Mouse (Mus musculus): Measurements from ENCODE around the gene Foxp1.

The Foxp1 gene

GRCm38 (mm10) chr6:99184051-99184450, 338.5 kb downstream of the Foxp1 start:
- WGBS = 92% methylated on average over 5 of the region's 5 CpGs

GRCm38 (mm10) chr6:99182777-99183176, 339.7 kb downstream of the Foxp1 start:
- 91% methylated on average over 4 of the region's 4 CpGs for WGBS

GRCm38 (mm10) chr6:99176216-99176615, 346.3 kb downstream of the Foxp1 start:
- WGBS = 73% methylated on average over 3 of the region's 3 CpGs

GRCm38 (mm10) chr6:99175377-99175776, 347.1 kb downstream of the Foxp1 start:
- WGBS = 90% methylated on average over 5 of the region's 5 CpGs

- 66% methylated on average over 2 of the region's 2 CpGs for WGBS
These were observed 348.7 kb downstream of the Foxp1 start for GRCm38 (mm10) chr6:99173902-99174210.

- 82% methylated on average over 14 of the region's 14 CpGs for WGBS
These were observed 349.2 kb downstream of the Foxp1 start for GRCm38 (mm10) chr6:99173066-99173901.

- WGBS = 83% methylated on average over 6 of the region's 6 CpGs
These were observed 349.9 kb downstream of the Foxp1 start for GRCm38 (mm10) chr6:99172589-99172986.

DNA sequence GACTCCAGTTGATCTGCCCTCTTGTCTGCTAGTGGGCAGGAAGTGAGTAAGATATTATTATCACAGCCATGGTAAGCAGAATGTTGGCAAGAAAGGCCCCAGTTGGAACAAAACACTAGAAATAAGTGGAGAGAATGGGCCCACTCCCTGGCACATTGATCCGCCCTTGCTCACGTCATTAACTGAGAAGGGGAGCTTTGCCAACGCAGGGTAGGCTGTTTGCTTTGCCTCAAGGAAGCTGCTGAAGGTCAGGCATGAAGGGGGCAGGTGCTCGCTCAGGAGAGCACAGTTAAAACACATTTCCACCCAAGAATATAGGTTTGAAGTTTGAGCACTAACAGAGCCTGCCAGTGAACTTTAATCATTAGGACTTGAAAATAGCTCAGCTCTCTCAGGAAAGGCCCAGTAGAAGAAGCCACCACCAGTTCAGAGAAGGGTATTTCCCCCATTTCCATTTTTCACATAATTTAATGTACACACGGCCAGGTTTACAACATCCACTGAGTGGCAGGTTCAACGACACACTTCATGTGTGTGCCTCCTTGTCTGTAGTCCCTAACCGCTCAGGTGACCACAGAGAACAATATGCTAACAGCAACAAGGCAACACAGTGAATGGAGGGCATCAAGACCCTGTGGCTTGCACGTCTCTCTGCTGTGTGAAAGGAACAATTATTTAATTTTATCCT, 350.5 kb downstream of the Foxp1 start:
- WGBS = 77% methylated on average over 8 of the region's 8 CpGs

- WGBS = 70% methylated on average over 6 of the region's 6 CpGs
These were observed 351.2 kb downstream of the Foxp1 start for GRCm38 (mm10) chr6:99171281-99171825.

GRCm38 (mm10) chr6:99168727-99169126, 353.8 kb downstream of the Foxp1 start:
- WGBS = 81% methylated on average over 2 of the region's 2 CpGs

DNA sequence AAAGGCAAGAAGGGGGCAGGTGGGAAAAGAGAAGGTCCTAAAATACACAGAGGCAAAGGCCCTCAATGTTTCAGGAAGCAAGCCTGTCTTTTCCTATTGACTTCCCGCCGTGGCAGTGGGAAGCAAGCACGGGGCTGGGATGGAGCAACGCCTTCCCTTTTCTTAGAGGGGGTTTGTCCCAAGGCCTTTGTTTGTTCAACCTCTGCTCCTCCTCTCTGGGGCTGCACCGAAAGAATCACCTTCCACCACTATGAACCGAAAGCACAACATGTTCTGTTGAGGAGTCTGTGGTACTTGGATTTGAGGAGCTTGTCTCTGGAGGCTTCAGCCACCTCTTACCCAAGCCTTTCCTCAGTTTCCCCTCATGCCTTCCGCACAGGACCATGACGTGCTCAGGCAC, 355.5 kb downstream of the Foxp1 start:
- 73% methylated on average over 8 of the region's 8 CpGs for WGBS

DNA sequence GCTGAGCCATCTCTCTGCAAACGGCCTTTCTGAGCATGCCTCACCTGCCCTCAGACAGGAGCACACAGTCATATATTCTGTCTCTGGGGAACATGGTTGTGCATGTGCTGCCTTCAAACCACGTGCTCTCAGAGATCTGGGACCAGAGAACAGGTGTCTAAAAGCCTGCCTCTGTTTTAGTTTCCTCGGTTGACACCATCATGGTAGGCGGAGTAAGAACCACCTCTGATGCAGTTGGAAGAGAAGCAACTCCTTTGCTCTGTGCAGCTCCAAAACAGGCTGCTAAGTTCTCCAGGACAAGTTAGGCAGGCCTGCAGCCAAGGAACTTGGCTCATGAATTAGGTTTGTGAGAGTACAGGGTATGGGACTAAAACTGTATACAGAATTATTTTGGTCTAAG, 356.4 kb downstream of the Foxp1 start:
- WGBS = 46% methylated on average over 4 of the region's 4 CpGs

DNA sequence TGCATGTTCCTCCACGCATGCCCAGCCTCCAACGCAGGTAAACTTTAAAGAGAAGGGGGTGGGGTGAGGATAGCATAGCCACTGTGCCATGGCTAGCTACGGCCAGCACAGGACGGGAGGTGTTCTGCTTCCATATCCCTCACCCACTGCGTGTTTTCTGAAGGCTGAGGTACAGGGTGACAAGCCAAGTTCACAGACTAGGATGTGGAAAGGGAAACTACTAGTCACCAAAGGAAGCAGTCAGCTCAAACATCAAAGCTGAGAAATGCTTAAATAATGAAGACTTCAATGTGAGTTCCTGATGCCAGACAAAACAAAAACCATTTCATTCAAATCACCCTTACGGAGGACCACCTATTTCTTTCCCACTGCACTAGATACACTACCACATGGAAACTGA, 357.8 kb downstream of the Foxp1 start:
- 68% methylated on average over 6 of the region's 6 CpGs for WGBS

- whole genome bisulfite sequencing = 90% methylated on average over 15 of the region's 15 CpGs
These were observed 359.8 kb downstream of the Foxp1 start for GRCm38 (mm10) chr6:99162716-99163115.

DNA sequence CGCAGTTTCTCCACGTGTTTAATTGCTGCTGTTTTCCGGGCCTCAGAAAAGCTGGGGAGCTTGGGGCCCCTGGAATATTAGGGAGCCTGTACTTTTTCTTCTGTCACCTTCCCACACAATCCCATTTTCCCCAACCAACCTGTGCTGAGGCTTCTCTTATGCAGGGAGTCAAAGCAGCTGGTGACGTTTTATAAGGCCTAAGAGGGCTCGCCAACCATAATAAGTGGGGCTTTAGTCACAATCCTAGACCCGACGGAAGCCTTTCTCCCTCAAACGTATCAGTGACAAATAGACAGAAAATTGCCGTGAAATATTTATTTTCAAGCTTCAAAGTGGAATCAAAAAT, 362.2 kb downstream of the Foxp1 start:
- 79% methylated on average over 9 of the region's 9 CpGs for WGBS

GRCm38 (mm10) chr6:99159452-99160347, 362.8 kb downstream of the Foxp1 start:
- WGBS = 58% methylated on average over 23 of the region's 23 CpGs

DNA sequence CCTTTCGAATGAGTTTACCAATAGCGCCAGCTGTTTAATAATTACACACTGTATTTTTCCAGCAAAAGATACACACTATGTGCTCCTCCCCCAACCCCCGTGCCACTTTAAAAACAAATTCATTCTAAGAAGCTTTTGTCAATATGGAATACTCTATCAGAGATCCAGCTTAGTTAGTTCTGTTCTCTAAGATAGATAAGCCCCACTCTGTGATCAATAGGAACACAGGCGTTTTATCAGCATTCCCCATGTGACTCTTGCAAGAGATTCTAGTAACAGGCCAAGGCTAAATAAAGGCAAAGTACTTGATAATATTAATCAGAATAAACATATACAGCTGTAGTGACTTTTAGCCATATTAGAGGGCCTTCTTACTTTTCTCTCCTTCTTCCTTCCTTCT, 368.8 kb downstream of the Foxp1 start:
- 95% methylated on average over 4 of the region's 4 CpGs for WGBS

GRCm38 (mm10) chr6:99146400-99146905, 376.1 kb downstream of the Foxp1 start:
- WGBS = 70% methylated on average over 7 of the region's 7 CpGs

DNA sequence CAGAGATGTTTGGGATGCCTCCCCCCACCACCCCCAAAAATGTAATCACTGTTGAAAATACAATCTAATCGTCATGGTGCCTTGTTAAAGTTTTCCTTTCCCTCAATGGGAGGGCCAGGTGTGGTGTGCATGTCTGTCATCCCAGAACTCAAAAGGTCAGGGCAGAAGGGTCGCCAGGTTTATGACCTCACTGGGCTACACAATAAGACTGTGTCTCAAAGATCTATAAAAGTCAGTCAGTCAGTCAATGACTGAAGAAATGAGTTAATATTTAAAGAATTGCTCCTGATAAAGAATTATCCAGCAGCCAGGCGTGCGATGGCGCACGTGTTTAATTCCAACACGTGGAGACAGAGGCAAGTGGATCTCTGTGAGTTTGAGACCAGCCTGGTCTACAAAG, 377.5 kb downstream of the Foxp1 start:
- 95% methylated on average over 7 of the region's 7 CpGs for WGBS

GRCm38 (mm10) chr6:99143756-99144036, 378.8 kb downstream of the Foxp1 start:
- 73% methylated on average over 4 of the region's 4 CpGs for WGBS

- 61% methylated on average over 10 of the region's 10 CpGs for WGBS
These were observed 379.4 kb downstream of the Foxp1 start for GRCm38 (mm10) chr6:99142900-99143755.
